ENCODE assay signal across 10 mouse cellular contexts in genomic region chr2:60901511-60901951, GRCm38 (mm10).
DNase-seq lines count a peak whose midpoint lies in the region; ATAC-seq and TF ChIP-seq lines count a peak whose summit lies in the region.
"Had no signal": no experiment of that assay in that cellular context is flagged by ENCODE, and none has a peak within 500 bp of the region (broad histone marks: within the 10 kb centered on the region; RNA-seq: fewer than 3 reads in every experiment).

No protein-coding gene starts in this region.

- no peak overlapping the region for H3K4me3 ChIP-seq in hindbrain, embryonic 10.5 days
- no peak overlapping the region for H3K4me3 ChIP-seq in hindbrain, postnatal 0 days (ENCODE audit: low read length)
- H3K4me3 ChIP-seq in intestine, embryonic 16.5 days (ENCODE audit: low read length): no peak overlapping the region
- H3K4me3 ChIP-seq in lung, embryonic 14.5 days (ENCODE audit: low read depth, low read length): no peak overlapping the region
- no peak overlapping the region for H3K4me3 ChIP-seq in midbrain, embryonic 15.5 days
- H3K4me3 ChIP-seq: erythroblast, embryonic 14.5 days had no signal

- ATAC-seq in hindbrain, postnatal 0 days: no peak
- peak; percentile 78 for ATAC-seq in intestine, embryonic 16.5 days
- peak; percentile 81 for ATAC-seq in lung, embryonic 14.5 days (ENCODE audit: insufficient read depth)
- ATAC-seq in CD4-positive, CD25-positive, alpha-beta regulatory T cell, adult 4 months: no peak
- ATAC-seq in inflammation-experienced regulatory T-cells, adult 6 months: no peak
- no peak for ATAC-seq in midbrain, embryonic 15.5 days (replicated peaks)

- no peaks in the 10 kb centered on the region for H3K27me3 ChIP-seq in hindbrain, embryonic 10.5 days (ENCODE audit: insufficient read depth, poor library complexity, severe bottlenecking)
- no peaks in the 10 kb centered on the region for H3K27me3 ChIP-seq in hindbrain, postnatal 0 days (ENCODE audit: insufficient read depth, low read length)
- no peaks in the 10 kb centered on the region for H3K27me3 ChIP-seq in intestine, embryonic 16.5 days (replicated peaks; ENCODE audit: control insufficient read depth, insufficient read depth, low read length)
- H3K27me3 ChIP-seq in lung, embryonic 14.5 days (ENCODE audit: insufficient read depth, low read length): no peaks in the 10 kb centered on the region
- H3K27me3 ChIP-seq in midbrain, embryonic 15.5 days (replicated peaks): no peaks in the 10 kb centered on the region
- H3K27me3 ChIP-seq: CH12.LX had no signal

- 84% methylated on average over 15 of the region's 15 CpGs for WGBS in hindbrain, embryonic 10.5 days
- 85% methylated on average over 15 of the region's 15 CpGs for WGBS in hindbrain, postnatal 0 days
- 71% methylated on average over 15 of the region's 15 CpGs for WGBS in intestine, embryonic 16.5 days
- WGBS in lung, embryonic 14.5 days: 49% methylated on average over 15 of the region's 15 CpGs
- WGBS in midbrain, embryonic 15.5 days: 84% methylated on average over 15 of the region's 15 CpGs

- H3K27ac ChIP-seq in hindbrain, embryonic 10.5 days: 0 out of 2 replicates have a peak overlapping the region, but pooled peaks have one; percentile 5
- no peak overlapping the region for H3K27ac ChIP-seq in hindbrain, postnatal 0 days
- peak overlapping the region; percentile 61; the same call in 1 of the 2 replicates for H3K27ac ChIP-seq in intestine, embryonic 16.5 days (ENCODE audit: low read length)
- peak overlapping the region; percentile 85 for H3K27ac ChIP-seq in lung, embryonic 14.5 days (ENCODE audit: low read depth)
- H3K27ac ChIP-seq in midbrain, embryonic 15.5 days: no peak overlapping the region

- no peaks in the 10 kb centered on the region for H3K4me1 ChIP-seq in hindbrain, embryonic 10.5 days (replicated peaks)
- no peaks in the 10 kb centered on the region for H3K4me1 ChIP-seq in hindbrain, postnatal 0 days (ENCODE audit: insufficient read depth, low read length)
- H3K4me1 ChIP-seq in intestine, embryonic 16.5 days (ENCODE audit: control insufficient read depth, insufficient read depth, low read length): peaks cover 4% of the 10 kb centered on the region; the same call in 1 of the 2 replicates
- H3K4me1 ChIP-seq in lung, embryonic 14.5 days (ENCODE audit: insufficient read depth): peaks cover 28% of the 10 kb centered on the region
- no peaks in the 10 kb centered on the region for H3K4me1 ChIP-seq in midbrain, embryonic 15.5 days

- H3K9ac ChIP-seq in hindbrain, postnatal 0 days (replicated peaks; ENCODE audit: low read length): no peak overlapping the region
- H3K9ac ChIP-seq in intestine, embryonic 16.5 days (ENCODE audit: low read depth, low read length): no peak overlapping the region
- H3K9ac ChIP-seq in lung, embryonic 14.5 days: no peak overlapping the region
- H3K9ac ChIP-seq in midbrain, embryonic 15.5 days: no peak overlapping the region

- no peak overlapping the region for H3K4me2 ChIP-seq in hindbrain, postnatal 0 days (ENCODE audit: low read depth, low read length)
- no peak overlapping the region for H3K4me2 ChIP-seq in intestine, embryonic 16.5 days (ENCODE audit: low read depth, low read length)
- H3K4me2 ChIP-seq in lung, embryonic 14.5 days: peak overlapping the region; percentile 40
- H3K4me2 ChIP-seq in midbrain, embryonic 15.5 days: no peak overlapping the region

- no peak for TF ChIP-seq CTCF in hindbrain, postnatal 0 days (IDR thresholded peaks at IDR 0.05; ENCODE audit: low read depth)
- TF ChIP-seq CTCF in lung, embryonic 14.5 days (IDR thresholded peaks at IDR 0.05; ENCODE audit: low read depth): no peak

- H3K36me3 ChIP-seq in hindbrain, embryonic 10.5 days: no peaks in the 10 kb centered on the region
- H3K36me3 ChIP-seq in hindbrain, postnatal 0 days (ENCODE audit: insufficient read depth, low read length): no peaks in the 10 kb centered on the region
- H3K36me3 ChIP-seq in intestine, embryonic 16.5 days (ENCODE audit: control insufficient read depth, insufficient read depth, low read length): no peaks in the 10 kb centered on the region
- no peaks in the 10 kb centered on the region for H3K36me3 ChIP-seq in lung, embryonic 14.5 days (ENCODE audit: insufficient read depth)
- H3K36me3 ChIP-seq in midbrain, embryonic 15.5 days (replicated peaks): no peaks in the 10 kb centered on the region

- no peak for DNase-seq in hindbrain, embryonic 10.5 days (ENCODE audit: low spot score)
- DNase-seq in hindbrain, postnatal 0 days (ENCODE audit: low spot score): no peak
- peak; percentile 48 to 52 for DNase-seq in gastrocnemius, adult 8-10 months (ENCODE audit: low spot score in 2 of 2)
- DNase-seq in lung, embryonic 14.5 days: peak; percentile 73

- H3K9me3 ChIP-seq in hindbrain, embryonic 10.5 days: no peaks in the 10 kb centered on the region
- H3K9me3 ChIP-seq in hindbrain, postnatal 0 days (ENCODE audit: low read length): no peaks in the 10 kb centered on the region
- no peaks in the 10 kb centered on the region for H3K9me3 ChIP-seq in intestine, embryonic 16.5 days (ENCODE audit: control insufficient read depth, low read length)
- H3K9me3 ChIP-seq in lung, embryonic 14.5 days (ENCODE audit: low read depth, low read length): no peaks in the 10 kb centered on the region
- no peaks in the 10 kb centered on the region for H3K9me3 ChIP-seq in midbrain, embryonic 15.5 days

Comparison
In these comparisons a context has a peak if more than half of its experiments do, and no peak if none do; other contexts are left out.
1. H3K27ac ChIP-seq: peak in hindbrain, embryonic 10.5 days (single experiment), intestine, embryonic 16.5 days (single experiment) and lung, embryonic 14.5 days (single experiment); none in hindbrain, postnatal 0 days (single experiment) and midbrain, embryonic 15.5 days (single experiment).
2. DNase-seq: peak in gastrocnemius, adult 8-10 months (2 of 2) and lung, embryonic 14.5 days (single experiment); none in hindbrain, embryonic 10.5 days (single experiment) and hindbrain, postnatal 0 days (single experiment).
3. ATAC-seq: peak in intestine, embryonic 16.5 days (single experiment) and lung, embryonic 14.5 days (single experiment); none in hindbrain, postnatal 0 days (single experiment), CD4-positive, CD25-positive, alpha-beta regulatory T cell, adult 4 months (single experiment), inflammation-experienced regulatory T-cells, adult 6 months (single experiment) and midbrain, embryonic 15.5 days (single experiment).